Mouse (Mus musculus) heart, embryonic 15.5 days (tissue): ENCODE measurements around the gene Tfip11. TPM values are rescaled to one million over a fixed set of nuclear protein-coding genes. Genes with fewer than 3 reads are reported as not detected.

ENCODE experiments used
- ATAC-seq: fragments of 200-750 bp; cut with Nextera tagmentation; replicated peaks from 2 replicates; pipeline ENCODE4 v1.8.0; 2017; ENCODE audit warnings: low read depth, moderate TSS enrichment; ENCODE audit not compliant: insufficient number of reproducible peaks, insufficient read depth, low FRiP score
- H3K27ac ChIP-seq: fragments of 300-500 bp; sonication (generic); 2 replicates; pipeline ENCODE4 v1.5.1; 2015; ENCODE audit warnings: mild to moderate bottlenecking, inconsistent platforms
- H3K27me3 ChIP-seq: fragments of 300-500 bp; sonication (generic); 2 replicates; pipeline ENCODE4 v1.6.1; 2015; ENCODE audit warnings: inconsistent platforms
- H3K36me3 ChIP-seq: fragments of 300-500 bp; sonication (generic); 2 replicates; pipeline ENCODE4 v1.6.1; 2015; ENCODE audit warnings: mild to moderate bottlenecking, inconsistent platforms
- H3K4me1 ChIP-seq: fragments of 300-500 bp; sonication (generic); replicated peaks from 2 replicates; pipeline ENCODE4 v1.6.1; 2015; ENCODE audit warnings: inconsistent platforms
- H3K4me2 ChIP-seq: fragments of 300-500 bp; sonication (generic); 2 replicates; pipeline ENCODE4 v1.6.1; 2015; ENCODE audit warnings: inconsistent platforms, mild to moderate bottlenecking, moderate library complexity
- H3K4me3 ChIP-seq: fragments of 300-500 bp; sonication (generic); 2 replicates; pipeline ENCODE4 v1.5.1; 2015; ENCODE audit warnings: mild to moderate bottlenecking, inconsistent platforms
- H3K9ac ChIP-seq: fragments of 300-500 bp; sonication (generic); 2 replicates; pipeline ENCODE4 v1.6.1; 2015; ENCODE audit warnings: mild to moderate bottlenecking, inconsistent platforms
- H3K9me3 ChIP-seq: fragments of 300-500 bp; sonication (generic); replicated peaks from 2 replicates; pipeline ENCODE4 v1.6.1; 2016; ENCODE audit warnings: inconsistent platforms
- WGBS: fragments of 180-500 bp; shearing (Covaris S2); methylation state at CpG from one replicate; pipeline ENCODE4 v1.1.7; 2015; ENCODE audit warnings: mixed read lengths; 5-methylcytosine and 5-hydroxymethylcytosine counted together
- polyA plus RNA-seq: library from polyadenylated mRNA; unstranded; fragments of >200 nt; fragmentation: Nextera tagmentation; extraction: Ambion mirVana; gene quantifications from 2 replicates; pipeline ENCODE4 v1.2.1, GENCODE M21; 2015

The Tfip11 gene
- polyA plus RNA-seq, 1 experiment from 2014 or later: 15.2 TPM

DNA sequence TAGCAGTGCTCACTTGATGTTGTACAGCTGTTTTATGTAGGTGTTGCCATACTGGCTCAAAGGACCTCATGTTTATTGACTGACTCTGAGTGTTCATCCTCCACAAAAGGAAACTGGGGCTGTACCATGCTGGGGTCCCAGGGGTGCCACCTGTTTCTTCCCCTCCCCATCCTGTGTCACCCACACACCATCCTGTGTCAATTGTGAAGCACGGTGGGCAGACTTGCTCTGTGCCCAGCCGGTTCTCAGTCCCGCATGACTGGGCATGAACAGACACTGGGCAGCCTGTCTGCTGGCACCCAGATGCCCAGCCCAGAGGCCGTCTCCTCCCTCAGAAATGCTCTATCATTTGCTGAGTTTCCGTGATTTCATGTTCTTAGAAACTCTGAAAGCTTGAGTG is 34.3 kb upstream of the Tfip11 start:
- 85% methylated on average over 5 of the region's 5 CpGs for WGBS

DNA sequence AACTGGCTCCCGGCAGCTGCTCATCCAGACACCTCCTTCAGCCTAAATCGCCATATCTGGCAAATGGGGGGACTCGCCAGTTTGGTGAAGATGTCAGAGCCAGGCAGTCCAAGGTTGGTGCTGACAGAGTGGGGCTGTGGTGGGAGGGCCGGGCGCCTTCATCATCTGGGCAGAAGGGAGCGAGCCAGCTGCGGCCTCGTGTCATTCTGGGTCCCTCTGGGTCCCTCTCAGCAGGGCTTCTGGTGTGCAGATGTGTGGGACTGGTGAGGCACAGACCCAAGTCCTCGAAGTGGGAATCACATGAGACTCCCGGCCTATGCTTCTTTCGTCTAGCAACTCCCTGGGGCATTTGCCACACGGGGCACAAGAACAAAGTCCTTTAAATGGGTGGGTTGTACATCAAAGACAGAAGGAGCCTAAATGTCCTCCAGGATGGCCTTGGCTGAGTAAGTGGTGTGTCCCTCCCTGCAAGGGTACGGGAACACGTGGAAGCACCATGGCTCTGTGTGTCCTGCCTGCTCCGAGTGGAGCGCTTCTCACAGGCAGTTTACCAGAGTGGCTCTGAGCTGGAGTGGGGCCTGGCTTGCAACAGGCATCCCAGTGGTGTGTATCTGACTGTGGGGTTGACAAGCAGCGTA is 33.7 kb upstream of the Tfip11 start:
- no peak overlapping the region for H3K4me2 ChIP-seq
- no peak overlapping the region for H3K4me3 ChIP-seq
- H3K9me3 ChIP-seq: no peaks in the 10 kb centered on the region
- H3K27ac ChIP-seq: no peak overlapping the region
- no peaks in the 10 kb centered on the region for H3K27me3 ChIP-seq
- 81% methylated on average over 17 of the region's 17 CpGs for WGBS
- ATAC-seq: no peak
- peaks cover 71% of the 10 kb centered on the region for H3K4me1 ChIP-seq
- no peaks in the 10 kb centered on the region for H3K36me3 ChIP-seq
- no peak overlapping the region for H3K9ac ChIP-seq

More for the DNA sequence above, 34.3 kb upstream of the Tfip11 start:
- ATAC-seq: no peak
- H3K27me3 ChIP-seq: no peaks in the 10 kb centered on the region
- no peaks in the 10 kb centered on the region for H3K9me3 ChIP-seq
- no peak overlapping the region for H3K9ac ChIP-seq
- H3K27ac ChIP-seq: no peak overlapping the region
- no peaks in the 10 kb centered on the region for H3K36me3 ChIP-seq
- no peak overlapping the region for H3K4me3 ChIP-seq
- peaks cover 67% of the 10 kb centered on the region for H3K4me1 ChIP-seq
- H3K4me2 ChIP-seq: no peak overlapping the region

DNA sequence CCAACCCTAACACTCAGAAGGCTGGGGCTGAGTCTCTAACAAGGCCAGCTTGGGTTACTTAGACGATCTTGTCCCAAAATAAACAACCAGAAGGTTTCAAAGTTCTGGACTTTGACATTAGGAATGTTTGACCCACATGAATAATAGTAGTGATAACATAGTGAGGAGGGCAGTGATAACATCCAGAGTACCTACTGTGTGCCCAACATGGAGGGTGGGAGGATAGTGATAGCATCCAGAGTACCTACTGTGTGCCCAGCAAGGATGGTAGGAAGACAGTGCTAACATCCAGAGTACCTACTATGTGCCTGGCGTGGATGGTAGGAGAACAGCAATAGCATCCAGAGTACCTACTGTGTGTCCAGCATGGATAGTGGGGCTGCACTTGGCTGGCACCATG is 32.4 kb upstream of the Tfip11 start:
- Histone ChIP-seq H3K27me3 (no peaks in the 10 kb centered on the region), H3K27ac (no peak overlapping the region), H3K4me3 (no peak overlapping the region), H3K9ac (no peak overlapping the region), H3K9me3 (no peaks in the 10 kb centered on the region), H3K36me3 (no peaks in the 10 kb centered on the region), H3K4me1 (peaks cover 71% of the 10 kb centered on the region), H3K4me2 (no peak overlapping the region)
- no peak for ATAC-seq
- WGBS: 57% methylated on average over 2 of the region's 2 CpGs

DNA sequence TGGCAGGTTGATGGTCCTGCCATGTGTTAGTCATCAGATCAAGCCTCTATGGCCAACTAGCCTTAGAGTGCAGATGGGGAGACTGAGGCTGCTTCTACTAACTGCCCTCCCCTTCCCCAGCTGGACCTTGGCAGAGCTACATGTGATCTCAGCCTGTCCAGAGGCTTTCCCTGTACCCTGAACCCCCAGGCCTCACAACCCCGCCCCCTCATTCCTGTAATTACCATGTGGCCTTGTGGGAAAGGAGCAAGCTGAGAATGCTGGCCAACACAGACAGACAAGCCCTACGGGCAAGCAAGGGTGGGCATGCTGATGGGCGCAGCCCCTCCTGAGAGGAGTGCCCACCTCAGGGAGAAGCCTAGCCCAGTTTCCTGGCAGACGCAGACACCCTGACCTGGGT is 31.5 kb upstream of the Tfip11 start:
- ATAC-seq: no peak
- H3K4me1 ChIP-seq: peaks cover 73% of the 10 kb centered on the region
- H3K9me3 ChIP-seq: no peaks in the 10 kb centered on the region
- no peaks in the 10 kb centered on the region for H3K36me3 ChIP-seq
- WGBS: 70% methylated on average over 4 of the region's 4 CpGs
- no peak overlapping the region for H3K4me2 ChIP-seq
- H3K4me3 ChIP-seq: no peak overlapping the region
- no peaks in the 10 kb centered on the region for H3K27me3 ChIP-seq
- no peak overlapping the region for H3K9ac ChIP-seq
- H3K27ac ChIP-seq: no peak overlapping the region

DNA sequence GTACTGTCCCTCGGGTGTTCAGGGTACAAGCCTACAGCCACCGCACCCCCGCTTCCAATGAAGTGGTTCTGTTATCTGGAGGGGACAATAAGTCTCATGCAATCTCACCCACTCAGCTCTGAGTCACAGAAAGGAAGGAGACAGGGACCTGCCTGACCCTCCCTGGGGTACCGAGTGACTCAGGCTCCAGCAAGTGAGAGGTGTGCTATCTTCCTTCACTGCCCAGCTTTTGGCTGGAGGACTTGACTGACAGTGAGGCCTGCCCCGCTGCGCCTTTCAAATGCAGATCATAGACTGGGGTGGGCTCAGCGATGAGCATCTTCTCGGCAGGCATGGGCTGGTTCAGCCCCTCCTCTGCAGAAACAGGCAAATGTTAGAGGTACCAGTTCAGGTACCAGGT is 31.0 kb upstream of the Tfip11 start:
- H3K27me3 ChIP-seq: no peaks in the 10 kb centered on the region
- peaks cover 73% of the 10 kb centered on the region for H3K4me1 ChIP-seq
- no peaks in the 10 kb centered on the region for H3K36me3 ChIP-seq
- H3K9ac ChIP-seq: no peak overlapping the region
- no peak for ATAC-seq
- H3K9me3 ChIP-seq: no peaks in the 10 kb centered on the region
- H3K4me3 ChIP-seq: no peak overlapping the region
- H3K4me2 ChIP-seq: no peak overlapping the region
- H3K27ac ChIP-seq: 0 out of 2 replicates have a peak overlapping the region, but pooled peaks have one; percentile 3
- 49% methylated on average over 8 of the region's 8 CpGs for WGBS

DNA sequence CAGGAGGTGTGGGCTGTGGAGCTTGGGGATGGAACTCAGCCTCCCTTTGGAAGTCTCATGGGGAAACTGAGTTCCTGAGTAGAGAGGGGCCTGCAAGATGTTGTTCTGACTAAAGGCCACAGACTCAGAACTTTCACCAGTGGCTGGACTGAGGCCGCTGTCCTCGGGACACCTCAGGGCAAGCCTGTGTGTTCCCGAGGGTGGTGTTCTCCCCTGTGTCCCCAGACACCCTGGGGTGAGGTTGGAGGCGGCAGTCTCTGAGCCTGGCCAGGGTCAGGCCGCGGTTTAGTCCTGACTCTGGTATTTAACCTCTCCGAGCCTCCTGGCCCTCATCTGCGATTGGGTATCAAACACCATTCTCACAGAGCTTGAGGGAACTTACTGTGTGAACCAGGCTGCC is 30.6 kb upstream of the Tfip11 start:
- H3K4me2 ChIP-seq: no peak overlapping the region
- WGBS: 70% methylated on average over 8 of the region's 8 CpGs
- no peak overlapping the region for H3K9ac ChIP-seq
- H3K27ac ChIP-seq: 0 out of 2 replicates have a peak overlapping the region, but pooled peaks have one; percentile 3
- H3K9me3 ChIP-seq: no peaks in the 10 kb centered on the region
- H3K4me1 ChIP-seq: peaks cover 74% of the 10 kb centered on the region
- no peak for ATAC-seq
- no peak overlapping the region for H3K4me3 ChIP-seq
- no peaks in the 10 kb centered on the region for H3K27me3 ChIP-seq
- no peaks in the 10 kb centered on the region for H3K36me3 ChIP-seq

DNA sequence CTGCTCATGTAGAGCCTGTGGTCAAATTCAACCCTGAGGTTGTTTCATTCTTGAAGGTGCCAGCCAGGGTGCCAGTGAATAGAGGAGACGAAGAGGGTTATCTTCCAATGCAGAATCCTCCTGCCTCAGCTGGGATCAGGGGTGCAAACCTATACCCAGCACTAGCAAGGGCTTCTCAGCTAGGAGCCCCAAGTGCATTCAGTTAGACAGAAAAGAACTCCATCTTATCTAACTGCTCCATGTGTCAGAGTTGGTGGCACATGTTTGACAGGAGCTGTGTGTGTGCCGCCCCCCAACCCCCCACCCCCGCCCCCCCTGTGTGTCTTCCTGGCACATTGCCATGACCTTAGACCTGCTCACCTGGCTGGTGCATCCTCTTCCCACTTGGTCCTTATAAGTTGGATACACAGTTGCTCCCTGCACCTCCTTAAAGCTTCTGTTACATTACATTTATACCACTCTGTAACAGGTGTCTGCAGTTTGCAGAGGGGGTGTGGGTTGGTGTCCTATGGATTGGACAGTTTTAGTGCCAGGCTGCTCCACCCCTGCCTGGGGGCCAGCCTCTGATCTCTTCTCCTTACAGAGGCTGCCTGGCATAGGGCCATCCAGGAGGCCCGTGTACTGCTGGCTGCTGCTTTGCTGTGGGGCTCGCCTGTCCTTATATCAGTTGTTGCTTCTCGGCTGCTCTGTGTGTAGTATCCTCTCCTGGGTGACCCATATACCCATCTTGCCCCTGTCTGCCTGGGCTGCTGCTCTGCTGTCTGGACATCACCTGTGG is 29.6 kb upstream of the Tfip11 start:
- ATAC-seq: no peak
- Histone ChIP-seq H3K9ac (no peak overlapping the region), H3K27ac (peak overlapping the region; percentile 72), H3K4me3 (no peak overlapping the region), H3K36me3 (no peaks in the 10 kb centered on the region), H3K27me3 (no peaks in the 10 kb centered on the region), H3K4me2 (no peak overlapping the region), H3K9me3 (no peaks in the 10 kb centered on the region), H3K4me1 (peaks cover 73% of the 10 kb centered on the region)
- WGBS: 33% methylated on average over 6 of the region's 6 CpGs

DNA sequence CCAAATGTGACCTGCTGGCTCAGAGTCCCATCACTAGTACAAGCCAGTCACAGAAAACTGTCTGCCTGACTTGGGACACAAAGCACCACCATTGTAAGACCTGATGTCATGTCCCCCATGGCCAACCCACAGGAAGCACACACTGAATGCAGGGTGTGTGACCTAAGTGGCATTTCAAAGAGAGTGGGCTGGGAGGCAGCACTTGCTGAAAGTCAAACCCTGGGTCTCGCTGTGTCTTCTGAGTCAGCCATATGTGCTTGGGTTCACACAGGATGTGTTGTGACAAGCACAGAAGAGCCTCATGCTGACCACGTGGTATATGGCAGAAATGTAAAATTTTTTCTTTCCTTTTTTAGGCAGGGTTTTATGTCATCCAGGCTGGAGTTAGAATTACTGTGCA is 28.9 kb upstream of the Tfip11 start:
- WGBS: 52% methylated on average over 2 of the region's 2 CpGs
- Histone ChIP-seq H3K9ac (no peak overlapping the region), H3K36me3 (no peaks in the 10 kb centered on the region)

DNA sequence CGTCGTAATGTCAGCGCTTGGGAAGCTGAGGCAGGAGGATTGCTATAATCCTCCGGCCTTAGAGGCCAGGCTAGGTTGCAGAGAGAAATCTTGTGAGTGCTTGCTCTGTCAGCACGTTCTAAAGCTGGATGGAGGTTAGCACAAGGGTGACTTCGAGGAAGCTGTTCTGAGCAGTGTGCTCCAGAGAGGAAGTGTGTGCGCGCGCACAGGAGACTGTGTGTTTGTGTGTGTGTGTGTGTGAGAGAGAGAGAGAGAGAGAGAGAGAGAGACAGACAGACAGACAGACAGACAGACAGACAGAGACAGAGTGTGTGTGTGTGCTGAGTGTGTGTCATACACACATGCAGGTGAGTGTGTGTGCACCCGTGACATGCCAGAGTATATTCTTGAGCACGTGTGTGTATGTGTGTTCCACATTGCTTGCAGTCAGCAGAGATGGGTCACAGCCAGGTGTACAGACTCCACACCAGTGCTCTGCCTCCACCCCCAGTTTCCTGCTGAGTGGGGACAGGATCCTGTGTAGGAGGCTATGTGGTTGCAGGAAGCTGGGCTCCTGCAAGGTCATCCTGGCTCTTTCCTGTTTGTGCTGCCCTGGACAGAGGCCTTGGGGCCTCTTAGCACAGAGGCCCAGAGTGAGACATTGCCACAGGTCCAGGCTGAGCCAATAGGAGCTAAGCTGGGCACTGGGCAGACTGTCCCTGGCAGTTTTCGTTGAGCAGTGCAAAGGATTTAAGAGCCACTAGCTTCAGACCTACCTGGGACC is 27.8 kb upstream of the Tfip11 start:
- Histone ChIP-seq H3K27me3 (no peaks in the 10 kb centered on the region), H3K4me3 (no peak overlapping the region), H3K27ac (peak overlapping the region; percentile 72), H3K36me3 (no peaks in the 10 kb centered on the region), H3K9ac (no peak overlapping the region), H3K4me2 (no peak overlapping the region), H3K4me1 (peaks cover 68% of the 10 kb centered on the region), H3K9me3 (no peaks in the 10 kb centered on the region)
- 68% methylated on average over 12 of the region's 12 CpGs for WGBS
- ATAC-seq: peak; percentile 63; the same call in 1 of the 2 replicates

More for the DNA sequence above, 28.9 kb upstream of the Tfip11 start:
- peak overlapping the region; percentile 72 for H3K27ac ChIP-seq
- no peaks in the 10 kb centered on the region for H3K9me3 ChIP-seq
- H3K27me3 ChIP-seq: no peaks in the 10 kb centered on the region
- H3K4me3 ChIP-seq: no peak overlapping the region
- H3K4me1 ChIP-seq: peaks cover 73% of the 10 kb centered on the region
- no peak for ATAC-seq
- no peak overlapping the region for H3K4me2 ChIP-seq

DNA sequence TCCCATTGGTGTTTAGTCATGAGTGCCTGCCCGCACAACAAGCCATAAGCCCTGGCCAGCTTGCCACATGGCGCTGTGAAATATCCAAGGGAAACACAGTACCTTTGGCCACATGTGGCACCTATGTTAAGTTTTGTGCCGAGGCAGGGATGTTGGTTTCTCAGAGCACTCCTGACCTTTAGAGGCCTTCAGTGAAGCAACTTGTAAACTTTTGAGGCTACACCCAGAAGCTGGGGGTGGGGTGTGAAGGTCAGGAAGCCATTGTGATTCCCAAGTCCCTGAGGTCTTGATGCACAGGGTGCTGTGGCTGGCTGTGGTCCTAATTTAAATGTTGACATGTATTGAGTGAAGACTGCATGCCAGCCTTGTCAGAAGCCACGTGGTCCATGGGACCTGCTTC is 26.8 kb upstream of the Tfip11 start:
- H3K4me1 ChIP-seq: peaks cover 65% of the 10 kb centered on the region
- H3K27ac ChIP-seq: peak overlapping the region; percentile 72
- no peaks in the 10 kb centered on the region for H3K9me3 ChIP-seq
- no peaks in the 10 kb centered on the region for H3K36me3 ChIP-seq
- H3K27me3 ChIP-seq: no peaks in the 10 kb centered on the region
- no peak overlapping the region for H3K9ac ChIP-seq
- ATAC-seq: no peak
- H3K4me2 ChIP-seq: no peak overlapping the region
- no peak overlapping the region for H3K4me3 ChIP-seq
- WGBS: 81% methylated on average over 4 of the region's 4 CpGs

DNA sequence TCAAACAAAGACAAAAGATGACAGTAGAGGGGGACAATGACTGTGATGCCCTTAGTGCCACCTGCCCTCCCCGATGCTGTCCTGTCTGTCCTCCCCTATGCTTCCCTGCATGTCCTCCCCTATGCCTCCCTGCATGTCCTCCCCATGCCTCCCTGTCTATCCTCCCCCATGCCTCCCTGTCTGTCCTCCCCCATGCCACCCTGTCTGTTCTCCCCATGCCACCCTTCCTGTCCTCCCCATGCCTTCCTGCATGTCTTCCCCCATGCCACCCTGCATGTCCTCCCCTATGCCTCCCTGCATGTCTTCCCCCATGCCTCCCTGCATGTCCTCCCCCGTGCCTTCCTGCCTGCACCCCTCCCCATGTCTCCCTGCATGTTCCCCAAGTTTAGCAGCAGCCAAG is 26.0 kb upstream of the Tfip11 start:
- Histone ChIP-seq H3K4me1 (peaks cover 58% of the 10 kb centered on the region), H3K27me3 (no peaks in the 10 kb centered on the region), H3K27ac (no peak overlapping the region), H3K36me3 (no peaks in the 10 kb centered on the region), H3K4me2 (no peak overlapping the region), H3K4me3 (no peak overlapping the region), H3K9ac (no peak overlapping the region), H3K9me3 (no peaks in the 10 kb centered on the region)
- no peak for ATAC-seq
- WGBS: 84% methylated on average over 2 of the region's 2 CpGs
